Mouse (Mus musculus) liver, embryonic 11.5 days (tissue): Measurements from ENCODE around the gene BC025920. TPM values are rescaled to one million over a fixed set of nuclear protein-coding genes. Genes with fewer than 3 reads are reported as not detected.

ENCODE experiments used
- ATAC-seq: fragments of 200-750 bp; cut with Nextera tagmentation; replicated peaks from 2 replicates; pipeline ENCODE4 v1.8.0; 2017; ENCODE audit warnings: moderate number of reproducible peaks, mild to moderate bottlenecking, moderate TSS enrichment, moderate library complexity; ENCODE audit not compliant: low FRiP score
- DNase-seq: peaks from one replicate; pipeline ENCODE4 v3.0.0-alpha.2; 2017; ENCODE audit warnings: low spot score
- H3K27ac ChIP-seq: fragments of 300-500 bp; sonication (generic); 2 replicates; pipeline ENCODE4 v1.5.1; 2014; ENCODE audit warnings: mild to moderate bottlenecking, low read depth, low read length, control low read depth
- H3K27me3 ChIP-seq: fragments of 300-500 bp; sonication (generic); replicated peaks from 2 replicates; pipeline ENCODE4 v1.6.1; 2014; ENCODE audit warnings: low read length, mixed read lengths; ENCODE audit not compliant: control insufficient read depth, insufficient read depth
- H3K36me3 ChIP-seq: fragments of 300-500 bp; sonication (generic); 2 replicates; pipeline ENCODE4 v1.6.1; 2014; ENCODE audit warnings: mild to moderate bottlenecking, low read length, moderate library complexity, mixed read lengths; ENCODE audit not compliant: control insufficient read depth, insufficient read depth
- H3K4me1 ChIP-seq: fragments of 300-500 bp; sonication (generic); replicated peaks from 2 replicates; pipeline ENCODE4 v1.6.1; 2014; ENCODE audit warnings: low read length, mixed read lengths; ENCODE audit not compliant: control insufficient read depth, insufficient read depth
- H3K4me2 ChIP-seq: fragments of 300-500 bp; sonication (generic); 2 replicates; pipeline ENCODE4 v1.6.1; 2014; ENCODE audit warnings: mild to moderate bottlenecking, control low read depth, moderate library complexity
- H3K4me3 ChIP-seq: fragments of 300-500 bp; sonication (generic); 2 replicates; pipeline ENCODE4 v1.5.1; 2014; ENCODE audit warnings: low read depth, low read length, control low read depth
- H3K9ac ChIP-seq: fragments of 300-500 bp; sonication (generic); 2 replicates; pipeline ENCODE4 v1.6.1; 2014; ENCODE audit warnings: low read depth, low read length, control low read depth
- H3K9me3 ChIP-seq: fragments of 300-500 bp; sonication (generic); 2 replicates; pipeline ENCODE4 v1.6.1; 2016; ENCODE audit warnings: low read length, inconsistent platforms, mixed read lengths; ENCODE audit not compliant: control insufficient read depth
- WGBS: fragments of 180-500 bp; shearing (Covaris S2); extraction: QIAGEN DNeasy Blood & Tissue Kit; methylation state at CpG from one replicate; pipeline ENCODE4 v1.1.7; 2014; 5-methylcytosine and 5-hydroxymethylcytosine counted together
- polyA plus RNA-seq: library from polyadenylated mRNA; unstranded; fragments of >200 nt; fragmentation: Nextera tagmentation; extraction: Ambion mirVana; gene quantifications from 2 replicates; pipeline ENCODE4 v1.2.1, GENCODE M21; 2014

BC025920 gene
- polyA plus RNA-seq, 1 experiment from 2014 or later, result 1.1 TPM

- Histone ChIP-seq H3K4me1 (peaks cover 14% of the 10 kb centered on the region), H3K4me2 (0 out of 2 replicates have a peak overlapping the region, but pooled peaks have one; percentile 19), H3K27ac (no peak overlapping the region), H3K4me3 (no peak overlapping the region), H3K9me3 (no peaks in the 10 kb centered on the region; the same call in 1 of the 2 replicates), H3K9ac (no peak overlapping the region), H3K27me3 (peaks cover 49% of the 10 kb centered on the region), H3K36me3 (no peaks in the 10 kb centered on the region; the same call in 1 of the 2 replicates)
- DNase-seq, result no peak
- ATAC-seq, result no peak
- 36% methylated on average over 25 of the region's 25 CpGs for WGBS
These were observed 25.5 kb upstream of the BC025920 start for GRCm38 (mm10) chr10:81580441-81581070.

- H3K27ac ChIP-seq, result no peak overlapping the region
- ATAC-seq (no peak), DNase-seq (no peak)
- H3K9ac ChIP-seq, result no peak overlapping the region
- H3K27me3 ChIP-seq, result peaks cover 49% of the 10 kb centered on the region
- no peaks in the 10 kb centered on the region; the same call in 1 of the 2 replicates for H3K9me3 ChIP-seq
- no peak overlapping the region for H3K4me3 ChIP-seq
- H3K4me2 ChIP-seq, result no peak overlapping the region
- 50% methylated on average over 6 of the region's 6 CpGs for WGBS
- peaks cover 10% of the 10 kb centered on the region for H3K4me1 ChIP-seq
- peaks cover 4% of the 10 kb centered on the region; the same call in 1 of the 2 replicates for H3K36me3 ChIP-seq
These were observed 22.7 kb upstream of the BC025920 start for GRCm38 (mm10) chr10:81583347-81583746.

GRCm38 (mm10) chr10:81588739-81589138 lies 17.3 kb upstream of the BC025920 start:
- no peak overlapping the region for H3K27ac ChIP-seq
- peaks cover 31% of the 10 kb centered on the region for H3K27me3 ChIP-seq
- no peak overlapping the region for H3K9ac ChIP-seq
- ATAC-seq (no peak), DNase-seq (no peak)
- WGBS, result 49% methylated on average over 7 of the region's 7 CpGs
- H3K4me3 ChIP-seq, result no peak overlapping the region
- 0 out of 2 replicates have a peak, but pooled peaks cover 3% of the 10 kb centered on the region for H3K4me1 ChIP-seq
- no peaks in the 10 kb centered on the region; the same call in 1 of the 2 replicates for H3K9me3 ChIP-seq
- no peak overlapping the region for H3K4me2 ChIP-seq
- H3K36me3 ChIP-seq, result 0 out of 2 replicates have a peak, but pooled peaks cover 4% of the 10 kb centered on the region

GRCm38 (mm10) chr10:81591846-81592245 lies 14.2 kb upstream of the BC025920 start:
- no peak overlapping the region for H3K4me3 ChIP-seq
- WGBS, result 55% methylated on average over 9 of the region's 9 CpGs
- peaks cover 54% of the 10 kb centered on the region for H3K27me3 ChIP-seq
- DNase-seq, result no peak
- no peak overlapping the region for H3K4me2 ChIP-seq
- 0 out of 2 replicates have a peak, but pooled peaks cover 4% of the 10 kb centered on the region for H3K36me3 ChIP-seq
- H3K9me3 ChIP-seq, result no peaks in the 10 kb centered on the region
- H3K27ac ChIP-seq, result no peak overlapping the region
- H3K4me1 ChIP-seq, result peaks cover 6% of the 10 kb centered on the region; the same call in 1 of the 2 replicates
- no peak overlapping the region for H3K9ac ChIP-seq
- no peak for ATAC-seq

GRCm38 (mm10) chr10:81592631-81593030 lies 13.4 kb upstream of the BC025920 start:
- ATAC-seq (no peak), DNase-seq (no peak)
- peaks cover 12% of the 10 kb centered on the region for H3K4me1 ChIP-seq
- H3K27me3 ChIP-seq, result peaks cover 47% of the 10 kb centered on the region
- no peak overlapping the region for H3K9ac ChIP-seq
- 66% methylated on average over 7 of the region's 7 CpGs for WGBS
- no peak overlapping the region for H3K27ac ChIP-seq
- H3K36me3 ChIP-seq, result 0 out of 2 replicates have a peak, but pooled peaks cover under 1% of the 10 kb centered on the region
- H3K4me2 ChIP-seq, result no peak overlapping the region
- H3K4me3 ChIP-seq, result no peak overlapping the region
- H3K9me3 ChIP-seq, result no peaks in the 10 kb centered on the region

GRCm38 (mm10) chr10:81593223-81593622 lies 12.8 kb upstream of the BC025920 start:
- ATAC-seq (no peak), DNase-seq (no peak)
- Histone ChIP-seq H3K9me3 (no peaks in the 10 kb centered on the region), H3K27me3 (peaks cover 45% of the 10 kb centered on the region), H3K4me1 (peaks cover 18% of the 10 kb centered on the region), H3K4me3 (no peak overlapping the region), H3K27ac (no peak overlapping the region), H3K36me3 (no peaks in the 10 kb centered on the region), H3K4me2 (no peak overlapping the region), H3K9ac (no peak overlapping the region)
- 56% methylated on average over 4 of the region's 4 CpGs for WGBS

GRCm38 (mm10) chr10:81593935-81594334 lies 12.1 kb upstream of the BC025920 start:
- H3K9me3 ChIP-seq, result no peaks in the 10 kb centered on the region
- WGBS, result 69% methylated on average over 18 of the region's 18 CpGs
- DNase-seq (no peak), ATAC-seq (no peak)
- H3K9ac ChIP-seq, result no peak overlapping the region
- no peak overlapping the region for H3K27ac ChIP-seq
- no peak overlapping the region for H3K4me2 ChIP-seq
- H3K4me3 ChIP-seq, result no peak overlapping the region
- no peaks in the 10 kb centered on the region for H3K36me3 ChIP-seq
- H3K27me3 ChIP-seq, result peaks cover 44% of the 10 kb centered on the region
- peaks cover 18% of the 10 kb centered on the region for H3K4me1 ChIP-seq

GRCm38 (mm10) chr10:81595599-81595998 lies 10.5 kb upstream of the BC025920 start:
- H3K9ac ChIP-seq, result no peak overlapping the region
- H3K4me1 ChIP-seq, result peaks cover 27% of the 10 kb centered on the region
- no peak overlapping the region for H3K27ac ChIP-seq
- ATAC-seq (no peak), DNase-seq (no peak)
- no peaks in the 10 kb centered on the region for H3K9me3 ChIP-seq
- WGBS, result 46% methylated on average over 5 of the region's 5 CpGs
- no peaks in the 10 kb centered on the region for H3K36me3 ChIP-seq
- H3K27me3 ChIP-seq, result peaks cover 45% of the 10 kb centered on the region
- no peak overlapping the region for H3K4me3 ChIP-seq
- no peak overlapping the region for H3K4me2 ChIP-seq

GRCm38 (mm10) chr10:81596611-81597010 lies 9.5 kb upstream of the BC025920 start:
- no peaks in the 10 kb centered on the region for H3K36me3 ChIP-seq
- no peak overlapping the region for H3K27ac ChIP-seq
- peak overlapping the region; percentile 51 for H3K4me2 ChIP-seq
- 13% methylated on average over 10 of the region's 10 CpGs for WGBS
- peak overlapping the region; percentile 24 for H3K4me3 ChIP-seq
- peaks cover 45% of the 10 kb centered on the region for H3K27me3 ChIP-seq
- no peaks in the 10 kb centered on the region for H3K9me3 ChIP-seq
- DNase-seq, result peak; percentile 46
- no peak for ATAC-seq
- H3K4me1 ChIP-seq, result peaks cover 34% of the 10 kb centered on the region
- no peak overlapping the region for H3K9ac ChIP-seq
